Mouse (Mus musculus) ovary, postnatal 10 days (tissue): Measurements from ENCODE around the gene Mprip.
"Not testable (repeated sequence)": the region's sequence is repeated elsewhere in the genome, so short reads cannot be mapped to it uniquely, and the experiment has no call there.

Experiments
- DNase-seq: peaks from one replicate; pipeline ENCODE4 v3.0.0; 2022; ENCODE audit warnings: low spot score

Mprip gene

GRCm38 (mm10) chr11:59661005-59661404 lies at the start of gene Mprip:
Gene Mprip, plus strand, starts transcription at chr11:59661305.
- DNase-seq = no peak

- no peak for DNase-seq
These were observed 49.5 kb upstream of the Mprip start for GRCm38 (mm10) chr11:59611646-59612045.

GRCm38 (mm10) chr11:59614120-59614519 lies 47.0 kb upstream of the Mprip start:
- DNase-seq = no peak

DNA sequence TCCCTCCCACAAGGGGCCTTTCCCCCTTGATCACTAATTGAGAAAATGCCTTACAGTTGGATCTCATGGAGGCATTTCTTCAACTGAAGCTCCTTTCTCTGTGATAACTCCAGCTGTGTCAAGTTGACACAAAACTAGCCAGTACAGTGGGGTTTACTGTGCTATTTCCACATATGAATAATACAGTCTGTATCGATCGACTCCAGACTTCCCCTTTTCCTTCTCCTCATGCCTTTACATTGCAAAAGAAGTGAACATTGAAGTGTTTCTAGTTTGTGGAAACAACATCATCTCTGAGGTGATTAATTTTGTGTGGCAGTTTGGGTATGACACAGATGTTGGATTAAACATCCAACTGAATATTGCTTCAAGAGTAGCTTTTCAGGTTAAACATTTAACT lies 44.1 kb upstream of the Mprip start:
- not testable (repeated sequence) for DNase-seq

- DNase-seq = no peak
These were observed 38.9 kb upstream of the Mprip start for GRCm38 (mm10) chr11:59622214-59622613.

- no peak for DNase-seq
These were observed 37.0 kb upstream of the Mprip start for GRCm38 (mm10) chr11:59624017-59624630.

DNA sequence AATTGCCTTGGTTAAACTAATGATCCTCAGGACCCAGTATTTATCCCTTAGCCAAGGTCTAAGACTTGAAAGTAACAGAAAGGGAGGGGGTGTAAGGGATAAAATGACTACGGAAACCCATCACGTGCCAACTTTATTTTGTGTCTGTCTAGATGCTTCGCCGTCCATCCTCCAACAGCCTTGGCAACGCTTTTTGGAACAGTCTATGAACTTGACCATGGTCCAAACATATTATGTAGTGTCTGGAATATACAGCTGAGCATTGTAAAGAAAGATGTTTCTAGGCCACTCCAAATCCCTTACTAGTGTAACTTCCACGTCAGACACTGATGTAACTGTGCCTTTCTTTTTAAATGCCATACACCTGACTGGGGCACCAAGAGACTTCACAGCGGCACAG lies 34.9 kb upstream of the Mprip start:
- DNase-seq = no peak

- no peak for DNase-seq
These were observed 32.9 kb upstream of the Mprip start for GRCm38 (mm10) chr11:59628177-59628576.

DNA sequence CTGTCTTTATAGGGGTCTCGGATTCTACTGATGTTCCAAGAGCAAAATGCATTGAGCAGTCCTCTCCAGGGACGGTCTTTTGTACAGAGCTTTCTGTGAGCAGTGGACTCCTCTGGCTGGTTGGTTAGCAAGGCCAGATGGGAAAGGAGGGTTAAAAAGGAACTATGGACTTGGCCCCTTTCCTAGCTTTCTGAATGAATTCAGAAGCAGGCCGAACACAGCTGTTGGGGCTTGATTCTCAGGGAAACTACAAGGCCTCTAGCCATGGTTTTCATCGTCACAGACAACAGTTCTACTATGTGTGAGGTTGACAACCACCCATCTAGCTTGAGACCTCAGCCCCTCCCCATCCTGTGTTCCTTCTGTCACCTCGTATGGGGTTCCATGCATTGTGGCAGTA lies 31.2 kb upstream of the Mprip start:
- DNase-seq = no peak

DNA sequence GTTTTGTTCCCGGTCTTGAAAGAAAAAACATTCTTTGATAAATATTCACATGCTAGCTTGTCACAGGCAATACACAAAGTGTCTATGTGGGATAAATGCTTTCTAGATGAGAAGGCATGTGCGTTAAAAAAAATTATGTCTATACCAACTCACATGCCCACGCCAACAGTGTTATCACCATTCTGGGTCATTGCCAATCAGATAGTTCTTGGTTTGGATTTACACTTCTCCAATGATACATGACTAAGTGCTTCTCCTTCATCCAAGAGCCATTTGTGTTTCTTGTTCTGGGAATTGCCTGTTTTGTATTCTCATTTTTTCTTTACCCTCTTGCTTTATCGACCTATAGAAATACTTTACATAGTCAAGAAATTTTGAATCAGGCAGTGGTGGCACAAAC lies 29.1 kb upstream of the Mprip start:
- no peak for DNase-seq

DNA sequence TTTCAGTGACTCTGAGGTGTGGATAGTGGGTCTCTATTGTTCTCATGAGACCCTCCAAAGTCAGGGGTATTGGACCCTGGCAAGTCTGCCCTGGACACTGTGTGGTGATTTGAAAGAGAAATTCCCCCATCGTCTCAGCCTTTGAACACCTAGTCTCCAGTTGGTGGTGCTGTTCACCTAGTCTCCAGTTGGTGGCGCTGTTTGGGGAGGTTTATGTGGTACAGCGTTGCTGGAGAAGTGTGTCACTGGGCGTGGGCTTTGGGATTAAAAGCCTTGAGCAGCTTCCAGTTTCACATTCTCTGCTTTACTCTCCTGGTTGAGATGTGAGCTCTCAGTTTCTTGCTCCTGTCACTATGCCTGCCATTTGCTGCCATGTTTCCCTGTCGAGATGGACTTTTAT lies 28.1 kb upstream of the Mprip start:
- DNase-seq = no peak

DNA sequence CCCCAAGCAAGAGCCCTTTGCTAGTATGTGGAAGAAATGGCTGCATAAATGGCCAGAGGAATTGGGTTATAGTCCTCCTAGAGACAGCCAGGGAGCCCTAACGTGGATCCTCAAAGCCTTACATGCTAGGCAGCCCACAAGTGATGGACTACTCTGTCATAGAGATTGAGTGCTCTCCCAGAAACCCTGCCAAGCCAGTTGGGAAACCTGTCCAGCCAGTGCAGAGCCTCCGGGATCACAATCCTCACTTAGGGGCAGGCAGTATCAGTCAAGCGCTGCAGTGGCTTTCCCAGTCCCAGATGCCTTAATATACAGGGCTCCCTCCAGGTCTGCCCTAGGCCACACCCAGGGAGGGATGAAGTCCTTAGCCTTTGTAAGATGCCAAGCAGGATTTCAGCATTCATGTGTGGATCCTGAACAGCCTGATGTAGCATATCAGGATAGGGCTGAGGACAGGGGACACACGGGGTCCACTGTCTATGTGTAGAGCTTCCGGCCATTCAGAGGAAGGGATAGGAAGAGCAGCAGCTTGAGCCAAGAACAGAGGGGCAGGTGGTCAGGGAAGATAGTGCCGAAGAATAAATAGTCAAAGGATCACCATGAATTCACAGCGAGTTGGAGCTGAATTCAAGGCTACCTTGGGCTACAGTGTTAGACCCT lies 27.0 kb upstream of the Mprip start:
- DNase-seq = no peak

DNA sequence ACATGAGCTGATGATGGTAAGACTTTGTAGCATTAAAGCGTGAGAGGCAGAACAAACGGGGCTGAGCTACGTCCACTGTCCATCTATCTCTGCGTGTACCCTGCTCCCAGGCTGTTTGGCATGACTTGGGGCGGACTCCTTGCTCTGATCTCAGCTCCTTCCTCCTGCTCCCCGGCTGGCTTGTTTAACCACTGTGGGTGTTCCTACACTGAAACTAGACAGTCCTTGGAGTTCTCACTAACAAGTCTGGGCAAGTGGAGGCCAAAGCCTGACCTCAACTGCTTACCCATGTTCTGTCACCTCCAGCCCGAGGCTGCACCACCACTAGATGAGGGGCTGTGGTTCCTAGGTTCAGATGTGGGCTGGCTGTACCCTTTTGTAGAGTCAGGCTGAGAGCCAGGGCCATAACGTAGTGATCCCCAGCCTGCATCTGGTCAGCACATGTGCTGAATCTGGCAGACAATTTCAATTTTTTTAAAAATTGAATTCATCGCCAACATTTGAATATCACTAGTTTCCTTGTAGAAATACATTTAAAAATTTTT lies 25.8 kb upstream of the Mprip start:
- DNase-seq = no peak

GRCm38 (mm10) chr11:59635821-59636694 lies 25.0 kb upstream of the Mprip start:
- DNase-seq = no peak

GRCm38 (mm10) chr11:59636695-59637414 lies 24.2 kb upstream of the Mprip start:
- DNase-seq = no peak

DNA sequence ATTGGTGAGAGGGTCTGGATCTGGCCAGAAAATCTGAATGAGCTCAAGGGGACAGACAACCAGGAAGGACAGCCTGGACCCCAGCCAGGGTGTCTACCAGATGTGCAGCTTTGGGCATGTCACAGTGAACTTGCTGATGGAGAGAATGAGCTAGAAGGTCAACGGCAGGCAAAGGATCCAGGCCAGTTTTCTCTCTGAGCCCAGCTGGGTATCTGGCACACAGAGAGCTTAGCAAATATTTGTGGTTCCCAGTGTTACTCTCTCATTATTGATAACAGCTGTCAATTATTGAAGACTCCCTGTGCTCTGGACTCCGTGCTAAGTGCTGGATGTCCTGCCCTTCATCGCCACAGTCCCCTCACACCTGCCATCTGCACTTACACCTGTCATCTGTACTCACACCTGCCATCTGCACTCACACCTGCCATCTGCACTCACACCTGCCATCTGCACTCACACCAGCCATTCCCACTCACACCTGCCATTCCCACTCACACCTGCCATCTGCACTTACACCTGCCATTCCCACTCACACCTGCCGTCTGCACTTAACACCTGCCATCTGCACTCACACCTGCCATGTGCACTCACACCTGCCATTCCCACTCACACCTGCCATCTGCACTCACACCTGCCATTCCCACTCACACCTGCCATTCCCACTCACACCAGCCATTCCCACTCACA lies 21.0 kb upstream of the Mprip start:
- no peak for DNase-seq

DNA sequence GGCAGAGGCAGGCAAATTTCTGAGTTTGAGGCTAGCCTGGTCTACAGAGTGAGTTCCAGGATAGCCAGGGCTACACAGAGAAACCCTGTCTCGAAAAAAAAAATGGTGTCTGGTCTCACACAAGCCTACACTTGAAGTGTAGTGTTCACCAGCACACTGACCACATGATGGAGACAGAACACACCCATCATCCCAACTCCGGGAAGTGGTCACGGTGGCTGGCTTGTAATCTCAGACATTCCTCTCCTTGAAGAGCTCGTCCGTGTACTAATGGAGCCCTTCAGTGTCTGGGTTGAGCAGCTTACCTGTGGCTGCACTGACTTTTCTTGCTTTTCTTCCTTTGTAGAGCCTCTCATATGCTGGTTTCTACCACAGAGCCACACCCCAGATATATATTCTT lies 19.9 kb upstream of the Mprip start:
- DNase-seq = no peak

- DNase-seq = no peak
These were observed 18.7 kb upstream of the Mprip start for GRCm38 (mm10) chr11:59642420-59642819.

- no peak for DNase-seq
These were observed 16.1 kb upstream of the Mprip start for GRCm38 (mm10) chr11:59645036-59645435.

- no peak for DNase-seq
These were observed 12.0 kb upstream of the Mprip start for GRCm38 (mm10) chr11:59649058-59649457.

DNA sequence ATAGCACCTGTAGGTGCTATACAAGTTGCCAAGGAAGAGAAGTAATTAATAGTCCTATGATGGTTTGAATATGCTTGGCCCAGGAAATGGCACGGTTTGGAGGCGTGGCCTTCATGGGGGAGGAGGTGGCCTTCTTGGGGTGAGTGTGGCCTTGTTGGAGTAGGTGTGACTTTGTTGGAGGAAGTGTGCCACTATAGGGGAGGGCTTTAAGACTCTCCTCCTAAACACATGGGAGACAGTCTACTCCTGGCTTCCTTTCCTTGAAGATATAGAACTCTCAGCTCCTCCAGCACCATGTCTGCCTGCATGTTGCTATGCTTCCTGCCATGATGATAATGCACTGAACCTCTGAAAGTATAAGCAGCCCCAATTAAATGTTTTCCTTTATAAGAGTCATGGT lies 8.1 kb upstream of the Mprip start:
- DNase-seq = no peak

DNA sequence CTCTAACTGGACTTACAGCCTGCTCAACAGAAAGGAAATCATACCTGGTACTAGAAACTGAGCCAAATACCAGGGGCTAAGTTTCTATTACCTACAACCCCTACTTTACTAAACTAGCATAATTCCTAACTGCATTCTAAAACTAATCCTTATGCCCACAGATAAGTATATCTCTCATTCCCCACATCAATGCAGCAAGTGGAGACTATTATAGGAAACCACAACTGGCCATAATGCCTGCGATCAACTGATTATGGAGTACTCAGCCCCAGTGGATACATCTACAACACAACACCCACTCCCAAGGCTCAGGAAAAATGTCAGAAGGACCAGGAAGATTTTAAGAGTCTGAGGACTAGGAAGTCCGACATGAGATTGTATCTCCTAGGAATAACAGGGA lies 7.6 kb upstream of the Mprip start:
- DNase-seq = no peak
